36 mouse cellular contexts compared by ENCODE assay signal in genomic region chr3:49748054-49748453, GRCm38 (mm10). TPM values are rescaled to one million over a fixed set of nuclear protein-coding genes. Genes with fewer than 3 reads are reported as not detected.
"Had no signal": no experiment of that assay in that cellular context is flagged by ENCODE, and none has a peak within 500 bp of the region (broad histone marks: within the 10 kb centered on the region; RNA-seq: fewer than 3 reads in every experiment).

No protein-coding gene starts in this region.

- H3K4me1 ChIP-seq: heart, embryonic 12.5 days; intestine, embryonic 15.5 days had no signal

- H3K4me2 ChIP-seq: heart, embryonic 11.5 days; heart, embryonic 12.5 days; heart, embryonic 13.5 days; heart, embryonic 15.5 days; hindbrain, embryonic 12.5 days; hindbrain, embryonic 13.5 days; hindbrain, embryonic 14.5 days; hindbrain, embryonic 15.5 days; intestine, embryonic 15.5 days; kidney, embryonic 15.5 days had no signal

- H3K4me3 ChIP-seq: heart, embryonic 10.5 days; heart, embryonic 12.5 days; heart, embryonic 13.5 days; heart, embryonic 15.5 days; hindbrain, embryonic 10.5 days; hindbrain, embryonic 12.5 days; hindbrain, embryonic 13.5 days; hindbrain, embryonic 15.5 days; intestine, embryonic 15.5 days; kidney, embryonic 15.5 days; layer of hippocampus, adult 2 months had no signal

- H3K9me3 ChIP-seq: heart, embryonic 10.5 days; heart, embryonic 13.5 days; heart, embryonic 15.5 days; hindbrain, embryonic 10.5 days; hindbrain, embryonic 12.5 days; hindbrain, embryonic 13.5 days; hindbrain, embryonic 15.5 days; intestine, embryonic 15.5 days; kidney, embryonic 15.5 days had no signal

- ATAC-seq: hindbrain, embryonic 16.5 days; hindbrain, postnatal 0 days; inflammation-experienced regulatory T-cells, adult 6 months; intestine, embryonic 15.5 days; intestine, embryonic 16.5 days; intestine, postnatal 0 days had no signal

- DNase-seq: heart, postnatal 10 days; heart, postnatal 14 days; heart, postnatal 36 days; heart, postnatal 4 days; kidney, adult 11 months; kidney, adult 18-20 months; kidney, adult 2 months; kidney, adult 8-10 months; kidney, adult 9 months; kidney, postnatal 10 days; kidney, postnatal 14 days; kidney, postnatal 25 days; kidney, postnatal 36 days; kidney, postnatal 4 days; layer of hippocampus, adult 9-11 months; layer of hippocampus, postnatal 36 days had no signal

- H3K9ac ChIP-seq: heart, embryonic 12.5 days; heart, embryonic 13.5 days; heart, embryonic 15.5 days; hindbrain, embryonic 12.5 days; hindbrain, embryonic 13.5 days; hindbrain, embryonic 14.5 days; hindbrain, embryonic 15.5 days; intestine, embryonic 15.5 days; kidney, embryonic 15.5 days had no signal

- H3K27me3 ChIP-seq: heart, embryonic 12.5 days; heart, embryonic 13.5 days; heart, embryonic 15.5 days; hindbrain, embryonic 12.5 days; hindbrain, embryonic 13.5 days; hindbrain, embryonic 15.5 days; intestine, embryonic 15.5 days; kidney, embryonic 15.5 days had no signal

- H3K27ac ChIP-seq: heart, embryonic 10.5 days; heart, embryonic 13.5 days; heart, embryonic 15.5 days; hindbrain, embryonic 10.5 days; hindbrain, embryonic 12.5 days; hindbrain, embryonic 13.5 days; hindbrain, embryonic 14.5 days; hindbrain, embryonic 15.5 days; hindbrain, postnatal 0 days; intestine, embryonic 15.5 days; kidney, embryonic 15.5 days; kidney, postnatal 0 days; layer of hippocampus, adult 2 months had no signal

RNA-seq across cellular contexts. Expression of gene Pcdh18, which starts 9.1 kb away (rescaled TPM):
- total RNA-seq: hematopoietic stem cell, adult 5-6 weeks had no signal
- polyA plus RNA-seq: inflammation-experienced regulatory T-cells, adult 6 months had no signal
